Mouse (Mus musculus) bone marrow, adult 2 months (tissue): Measurements from ENCODE around the gene Arid1b. TPM values are rescaled to one million over a fixed set of nuclear protein-coding genes. Genes with fewer than 3 reads are reported as not detected.

ENCODE experiments used
- H3K27ac ChIP-seq: fragments of 200-500 bp; 2 replicates; pipeline ENCODE4 v1.5.1; 2012; ENCODE audit warnings: low read depth, mild to moderate bottlenecking, control low read depth, inconsistent platforms, low read length; ENCODE audit not compliant: control insufficient read depth, poor library complexity, insufficient read depth
- H3K4me1 ChIP-seq: fragments of 200-500 bp; 2 replicates; pipeline ENCODE4 v1.6.1; 2011; ENCODE audit warnings: low read length; ENCODE audit not compliant: control insufficient read depth, insufficient read depth
- H3K4me3 ChIP-seq: fragments of 200-500 bp; replicated peaks from 2 replicates; pipeline ENCODE3; 2011; ENCODE audit warnings: mild to moderate bottlenecking, low read depth, low read length, control low read depth; ENCODE audit not compliant: control insufficient read depth
- CTCF ChIP-seq: fragments of 200-500 bp; IDR thresholded peaks from 2 replicates; pipeline ENCODE4 v1.5.1; 2011; ENCODE audit warnings: low read length, control low read depth; ENCODE audit not compliant: control insufficient read depth, insufficient read depth
- POLR2A ChIP-seq: fragments of 200-500 bp; IDR thresholded peaks from 2 replicates; pipeline ENCODE4 v1.6.1; 2011; ENCODE audit warnings: low read depth, mild to moderate bottlenecking, control low read depth, low read length, borderline replicate concordance; ENCODE audit not compliant: control insufficient read depth
- WGBS: fragments of 180-500 bp; shearing (Covaris S2); methylation state at CpG from one replicate; pipeline ENCODE4 v1.1.7; 2018; 5-methylcytosine and 5-hydroxymethylcytosine counted together
- polyA plus RNA-seq: library from polyadenylated mRNA; stranded (reverse); fragments of >200 nt; gene quantifications from 2 replicates; pipeline ENCODE4 v1.2.4, GENCODE M21; 2011; ENCODE audit warnings: low replicate concordance; ENCODE audit not compliant: missing spikeins, insufficient read depth, insufficient read length

Gene Arid1b
- polyA plus RNA-seq, 1 experiment = 12.5 TPM

DNA sequence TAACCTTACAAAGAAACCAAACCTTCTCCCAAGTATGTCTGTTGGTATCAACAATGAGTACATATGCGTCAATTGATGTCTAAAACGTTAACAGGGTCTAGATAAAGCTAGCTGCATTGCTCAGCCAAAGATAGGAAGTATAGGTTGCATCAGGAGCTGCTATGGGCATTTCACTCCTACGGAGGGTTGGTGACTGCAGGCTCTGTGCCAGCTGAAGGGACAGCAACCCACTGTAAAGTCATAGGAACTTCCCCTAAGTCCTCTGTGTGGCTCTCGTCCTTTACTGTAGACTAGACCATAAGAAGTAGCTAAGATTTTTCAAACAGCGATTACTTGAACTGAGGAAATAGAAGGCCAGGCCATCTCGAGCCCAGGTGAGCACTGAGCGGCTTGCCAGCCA lies 316.9 kb downstream of the Arid1b start:
- Histone ChIP-seq H3K27ac (no peak overlapping the region), H3K4me1 (peaks cover 6% of the 10 kb centered on the region; the same call in 1 of the 2 replicates), H3K4me3 (no peak overlapping the region)
- TF ChIP-seq POLR2A (no peak), CTCF (no peak)
- 25% methylated on average over 7 of the region's 7 CpGs for WGBS

DNA sequence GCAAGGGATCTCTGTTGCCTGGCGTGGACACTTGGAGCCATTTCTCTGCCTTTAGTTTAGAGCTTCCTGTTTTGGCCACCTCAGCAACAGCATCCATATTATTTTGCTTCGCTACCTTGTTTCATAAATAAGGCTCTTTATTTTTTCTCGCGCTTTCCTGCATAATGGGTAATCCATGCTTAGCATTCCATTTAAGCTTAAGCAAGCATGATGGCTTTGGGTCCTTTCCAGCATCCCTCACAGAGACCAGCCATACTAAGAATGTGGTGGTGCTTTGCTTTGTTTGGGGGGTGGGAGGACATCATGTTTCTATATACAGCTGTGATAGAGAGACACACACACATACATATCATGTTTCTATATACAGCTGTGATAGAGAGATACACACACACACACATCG lies 318.2 kb downstream of the Arid1b start:
- WGBS = 82% methylated on average over 5 of the region's 5 CpGs
- H3K4me3 ChIP-seq = no peak overlapping the region
- no peak for TF ChIP-seq POLR2A
- no peak for TF ChIP-seq CTCF
- no peak overlapping the region for H3K27ac ChIP-seq
- H3K4me1 ChIP-seq = peaks cover 6% of the 10 kb centered on the region; the same call in 1 of the 2 replicates

DNA sequence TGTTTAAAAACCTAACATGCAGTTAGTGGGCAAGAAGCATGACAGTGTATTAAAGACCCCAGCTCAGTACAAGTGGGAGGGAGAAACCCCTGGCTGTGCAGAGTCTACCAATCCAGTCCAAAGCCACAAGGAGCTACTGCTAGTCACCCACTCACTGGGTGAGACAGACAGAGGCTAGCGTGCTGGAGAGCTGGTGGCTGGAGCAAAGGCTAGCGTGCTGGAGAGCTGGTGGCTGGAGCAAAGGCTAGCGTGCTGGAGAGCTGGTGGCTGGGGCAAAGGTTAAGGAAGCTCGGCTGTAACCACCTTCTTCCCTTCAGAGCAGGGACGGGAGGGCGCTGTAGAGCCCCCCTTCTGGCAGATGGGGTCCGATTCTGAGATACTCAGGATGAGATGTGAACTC lies 320.6 kb downstream of the Arid1b start:
- TF ChIP-seq CTCF (no peak), POLR2A (no peak)
- Histone ChIP-seq H3K27ac (no peak overlapping the region), H3K4me3 (no peak overlapping the region), H3K4me1 (peaks cover 6% of the 10 kb centered on the region; the same call in 1 of the 2 replicates)
- 66% methylated on average over 7 of the region's 7 CpGs for WGBS

DNA sequence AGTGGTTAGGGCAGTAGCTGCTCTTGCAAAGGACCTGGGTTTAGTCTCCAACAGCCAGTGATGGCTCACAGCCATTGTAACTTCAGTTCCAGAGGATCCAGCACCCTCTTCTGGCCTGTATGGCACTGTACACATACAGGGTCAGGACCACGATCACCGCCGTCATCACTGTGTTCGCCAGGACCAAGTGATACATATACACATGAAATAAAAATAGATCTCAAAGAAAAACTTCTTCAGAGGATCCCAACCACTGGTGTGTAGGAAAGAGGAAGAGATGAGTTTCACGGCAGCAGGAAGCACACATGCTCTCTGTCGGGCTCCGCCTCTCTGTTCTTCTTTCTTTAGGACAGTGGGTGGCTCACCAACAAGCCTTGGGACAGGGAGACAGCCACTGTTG lies 322.4 kb downstream of the Arid1b start:
- 14% methylated on average over 7 of the region's 7 CpGs for WGBS
- Histone ChIP-seq H3K4me1 (peaks cover 2% of the 10 kb centered on the region; the same call in 1 of the 2 replicates), H3K27ac (peak overlapping the region; percentile 26; the same call in 1 of the 2 replicates), H3K4me3 (no peak overlapping the region)
- TF ChIP-seq CTCF = peak; percentile 55
- TF ChIP-seq POLR2A = no peak

- Histone ChIP-seq H3K4me3 (no peak overlapping the region), H3K27ac (no peak overlapping the region), H3K4me1 (peaks cover 2% of the 10 kb centered on the region; the same call in 1 of the 2 replicates)
- 63% methylated on average over 8 of the region's 8 CpGs for WGBS
- TF ChIP-seq CTCF (peak; percentile 43; the same call in 1 of the 2 replicates), POLR2A (no peak)
Measured at GRCm38 (mm10) chr17:5321589-5322225, 327.6 kb downstream of the Arid1b start.

GRCm38 (mm10) chr17:5322594-5322993 lies 328.5 kb downstream of the Arid1b start:
- Histone ChIP-seq H3K4me3 (no peak overlapping the region), H3K27ac (no peak overlapping the region), H3K4me1 (peaks cover 2% of the 10 kb centered on the region; the same call in 1 of the 2 replicates)
- 81% methylated on average over 9 of the region's 9 CpGs for WGBS
- no peak for TF ChIP-seq CTCF
- TF ChIP-seq POLR2A = no peak

DNA sequence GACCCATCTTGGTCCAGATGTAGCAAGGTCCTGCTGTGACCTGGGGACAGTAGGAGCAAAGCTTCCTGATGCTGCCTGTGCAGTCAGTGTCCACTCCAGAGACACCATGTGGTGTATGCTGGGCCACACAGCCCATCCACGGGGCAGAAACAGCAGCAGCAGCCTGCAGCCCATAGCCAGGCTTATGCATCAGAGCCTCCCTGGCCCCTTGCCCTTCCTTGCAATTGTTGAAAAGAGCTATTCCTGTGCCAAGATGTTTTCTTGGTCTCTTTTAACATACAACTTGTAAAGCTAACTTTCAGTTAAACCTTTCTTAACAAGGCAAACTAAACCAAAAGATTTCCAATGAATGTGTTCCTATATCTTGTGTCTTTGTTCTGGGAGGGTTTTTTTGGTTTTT lies 329.6 kb downstream of the Arid1b start:
- WGBS = 41% methylated on average over 1 of the region's 1 CpGs
- TF ChIP-seq POLR2A (no peak), CTCF (no peak)
- peaks cover 5% of the 10 kb centered on the region; the same call in 1 of the 2 replicates for H3K4me1 ChIP-seq
- no peak overlapping the region for H3K27ac ChIP-seq
- no peak overlapping the region for H3K4me3 ChIP-seq

GRCm38 (mm10) chr17:5324236-5324876 lies 330.2 kb downstream of the Arid1b start:
- 49% methylated on average over 10 of the region's 10 CpGs for WGBS
- H3K4me1 ChIP-seq = peaks cover 7% of the 10 kb centered on the region; the same call in 1 of the 2 replicates
- no peak for TF ChIP-seq POLR2A
- no peak for TF ChIP-seq CTCF
- H3K4me3 ChIP-seq = no peak overlapping the region
- H3K27ac ChIP-seq = no peak overlapping the region
